Mouse (Mus musculus) heart, postnatal 36 days (tissue): ENCODE measurements at regions not wholly inside any gene's neighbourhood (a gene's known extent, or its start where the extent isn't known, plus 50 kb on each side); places are given as distances from the start of the nearest gene placed in this dataset.
A peak's percentile ranks its signal among the peaks of the same experiment; 100 is the strongest.
"Not testable (repeated sequence)": the region's sequence is repeated elsewhere in the genome, so short reads cannot be mapped to it uniquely, and the experiment has no call there.

Experiments used
- DNase-seq, 2 experiments: peaks; one replicate each; pipeline ENCODE4 v3.0.0; 2021 to 2022
- intact Hi-C: fragments of 180-260 bp; cut with DNase I; formaldehyde crosslinking; loops from one replicate; pipeline ENCODE4 v1.15.1; 2025

DNA sequence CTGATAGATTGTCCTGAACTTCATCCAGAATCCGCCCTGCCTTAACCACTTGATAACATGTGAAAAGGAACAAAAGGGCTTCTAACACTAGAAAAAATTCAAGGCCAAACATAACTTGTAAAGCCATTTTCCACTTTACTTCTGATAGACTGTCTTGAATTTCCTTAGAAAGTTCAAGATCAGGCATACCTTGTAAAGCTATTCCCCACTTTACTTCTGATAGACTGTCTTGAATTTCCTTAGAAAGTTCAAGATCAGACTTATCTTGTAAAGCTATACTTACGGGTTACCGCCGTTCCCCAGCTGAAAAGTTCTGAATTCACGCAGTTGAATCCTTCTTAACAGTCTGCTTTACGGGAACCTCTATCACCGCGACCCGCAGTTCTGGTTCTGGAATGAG is 108.4 kb downstream of the Gm21913 start:
- peak in 1 of 2 experiments; percentile 5 for DNase-seq
- intact Hi-C loops = not testable (repeated sequence)
